Comparison of ENCODE assay signal across 13 mouse cellular contexts in the genomic region with DNA sequence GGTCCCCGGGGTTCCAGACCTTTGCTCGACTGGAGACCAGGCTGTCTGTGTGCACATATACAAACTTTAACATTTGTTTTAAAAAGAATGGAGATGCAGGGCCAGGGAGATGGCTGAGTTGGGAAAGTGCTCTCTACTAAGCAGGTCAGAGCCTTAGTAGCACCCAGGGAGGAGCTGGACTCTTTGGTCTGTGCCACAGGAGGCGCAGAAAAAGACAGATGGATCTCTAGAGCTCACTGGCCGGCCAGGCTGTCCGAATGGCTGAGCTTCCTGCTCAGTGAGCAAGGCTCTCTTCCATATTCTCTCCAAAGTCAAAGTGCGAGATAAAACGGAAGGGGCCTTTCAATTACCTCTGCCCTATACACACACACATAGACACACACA. TPM values are rescaled to one million over a fixed set of nuclear protein-coding genes. Genes with fewer than 3 reads are reported as not detected.
DNase-seq lines count a peak whose midpoint lies in the region; ATAC-seq and TF ChIP-seq lines count a peak whose summit lies in the region.
"Had no signal": no experiment of that assay in that cellular context is flagged by ENCODE, and none has a peak within 500 bp of the region (broad histone marks: within the 10 kb centered on the region; RNA-seq: fewer than 3 reads in every experiment).

No protein-coding gene starts in this region.

- peaks cover 39% of the 10 kb centered on the region for H3K4me1 ChIP-seq in heart, embryonic 15.5 days (replicated peaks)
- H3K4me1 ChIP-seq in cerebellum, adult 2 months (ENCODE audit: control insufficient read depth, insufficient read depth, low read length): peaks cover 32% of the 10 kb centered on the region
- H3K4me1 ChIP-seq in liver, embryonic 13.5 days (replicated peaks): peaks cover 47% of the 10 kb centered on the region
- peaks cover 40% of the 10 kb centered on the region for H3K4me1 ChIP-seq in hindbrain, embryonic 10.5 days (replicated peaks)

- no peak for ATAC-seq in heart, embryonic 15.5 days (replicated peaks; ENCODE audit: insufficient number of reproducible peaks, insufficient read depth, low FRiP score, low read depth)
- 0 out of 2 replicates have a peak, but pooled peaks have one; percentile 17 for ATAC-seq in liver, embryonic 13.5 days (ENCODE audit: low read depth)
- ATAC-seq: CD4-positive, CD25-positive, alpha-beta regulatory T cell, adult 4 months had no signal

- TF ChIP-seq CTCF in cerebellum, adult 2 months (IDR thresholded peaks at IDR 0.05; ENCODE audit: borderline replicate concordance, insufficient read depth, low read depth, low read length): no peak

- H3K9ac ChIP-seq in heart, embryonic 15.5 days: no peak overlapping the region
- no peak overlapping the region for H3K9ac ChIP-seq in liver, embryonic 13.5 days
- H3K9ac ChIP-seq: lung, embryonic 14.5 days; neural tube, embryonic 13.5 days; stomach, embryonic 15.5 days had no signal

- H3K27ac ChIP-seq in heart, embryonic 15.5 days: peak overlapping the region; percentile 88
- H3K27ac ChIP-seq in cerebellum, adult 2 months (ENCODE audit: insufficient read depth, low read length): peak overlapping the region; percentile 82
- H3K27ac ChIP-seq in liver, embryonic 13.5 days: peak overlapping the region; percentile 60
- no peak overlapping the region for H3K27ac ChIP-seq in hindbrain, embryonic 10.5 days
- H3K27ac ChIP-seq: kidney, postnatal 0 days; neural tube, embryonic 13.5 days had no signal

- no peaks in the 10 kb centered on the region for H3K27me3 ChIP-seq in heart, embryonic 15.5 days
- no peaks in the 10 kb centered on the region for H3K27me3 ChIP-seq in cerebellum, adult 2 months (ENCODE audit: control insufficient read depth, insufficient read depth, low read length)
- H3K27me3 ChIP-seq in liver, embryonic 13.5 days: no peaks in the 10 kb centered on the region
- no peaks in the 10 kb centered on the region for H3K27me3 ChIP-seq in hindbrain, embryonic 10.5 days (ENCODE audit: insufficient read depth, poor library complexity, severe bottlenecking)
- H3K27me3 ChIP-seq: neural tube, embryonic 13.5 days; stomach, embryonic 15.5 days had no signal

- H3K36me3 ChIP-seq in heart, embryonic 15.5 days: no peaks in the 10 kb centered on the region
- no peaks in the 10 kb centered on the region for H3K36me3 ChIP-seq in liver, embryonic 13.5 days
- H3K36me3 ChIP-seq in hindbrain, embryonic 10.5 days: no peaks in the 10 kb centered on the region
- H3K36me3 ChIP-seq: neural tube, embryonic 13.5 days; stomach, embryonic 15.5 days had no signal

- H3K9me3 ChIP-seq in heart, embryonic 15.5 days (replicated peaks): no peaks in the 10 kb centered on the region
- H3K9me3 ChIP-seq in liver, embryonic 13.5 days (replicated peaks): no peaks in the 10 kb centered on the region
- no peaks in the 10 kb centered on the region for H3K9me3 ChIP-seq in hindbrain, embryonic 10.5 days
- H3K9me3 ChIP-seq: neural tube, embryonic 13.5 days; stomach, embryonic 15.5 days had no signal

- no peak overlapping the region for H3K4me3 ChIP-seq in heart, embryonic 15.5 days
- H3K4me3 ChIP-seq in cerebellum, adult 2 months (replicated peaks; ENCODE audit: insufficient read depth, low read depth, low read length): no peak overlapping the region
- H3K4me3 ChIP-seq in liver, embryonic 13.5 days (replicated peaks): no peak overlapping the region
- no peak overlapping the region for H3K4me3 ChIP-seq in hindbrain, embryonic 10.5 days
- H3K4me3 ChIP-seq: neural tube, embryonic 13.5 days; stomach, embryonic 15.5 days had no signal

- TF ChIP-seq POLR2A in cerebellum, adult 2 months (IDR thresholded peaks at IDR 0.05; ENCODE audit: borderline replicate concordance, insufficient read depth, low read length): no peak

- no peak for DNase-seq in heart, adult 9 months (ENCODE audit: low spot score in 2 of 2)
- DNase-seq in cerebellum, adult 2 months: peak; percentile 59 to 75
- DNase-seq in cerebellum, postnatal 36 days: peak; percentile 46 to 49
- no peak for DNase-seq in liver, embryonic 13.5 days
- no peak for DNase-seq in hindbrain, embryonic 10.5 days (ENCODE audit: low spot score)
- no peak for DNase-seq in spleen, postnatal 14 days (ENCODE audit: low spot score in 2 of 2)
- DNase-seq: thymus, postnatal 25 days had no signal

- no peak overlapping the region for H3K4me2 ChIP-seq in heart, embryonic 15.5 days
- peak overlapping the region; percentile 21; the same call in 1 of the 2 replicates for H3K4me2 ChIP-seq in liver, embryonic 13.5 days
- H3K4me2 ChIP-seq: lung, embryonic 14.5 days; neural tube, embryonic 13.5 days had no signal

- WGBS in heart, embryonic 15.5 days: 51% methylated on average over 7 of the region's 7 CpGs
- WGBS in cerebellum, adult 2 months: 22% methylated on average over 7 of the region's 7 CpGs
- 61% methylated on average over 7 of the region's 7 CpGs for WGBS in liver, embryonic 13.5 days (ENCODE audit: insufficient replicate concordance)
- WGBS in hindbrain, embryonic 10.5 days: 80% methylated on average over 7 of the region's 7 CpGs

RNA-seq across cellular contexts. Expression of a gene that starts 33.6 kb away (rescaled TPM):
- 22.9 and 24.8 TPM in 2 replicates for polyA plus RNA-seq in heart, embryonic 15.5 days (2015; fragmentation: Nextera tagmentation; extraction: Ambion mirVana)
- 166 and 168 TPM in 2 replicates for polyA plus RNA-seq in cerebellum, adult 2 months (2012; rRNA removed)
- polyA plus RNA-seq in liver, embryonic 13.5 days (2015; fragmentation: Nextera tagmentation; extraction: Ambion mirVana): 3.5 and 3.8 TPM in 2 replicates
- 38.5 and 40.1 TPM in 2 replicates for polyA plus RNA-seq in hindbrain, embryonic 10.5 days (2016; fragmentation: Nextera tagmentation; extraction: Ambion mirVana)

Comparison
In these comparisons a context has a peak if more than half of its experiments do, and no peak if none do; other contexts are left out.
1. DNase-seq: peak in cerebellum, adult 2 months (2 of 2) and cerebellum, postnatal 36 days (2 of 2); none in heart, adult 9 months (0 of 2), liver, embryonic 13.5 days (single experiment), hindbrain, embryonic 10.5 days (single experiment) and spleen, postnatal 14 days (0 of 2).